Mouse (Mus musculus) lung, postnatal 36 days (tissue): ENCODE results near the gene Erbb2.

Experiments
- DNase-seq: peaks from one replicate; pipeline ENCODE4 v3.0.0; 2022; ENCODE audit warnings: mixed read lengths

Gene Erbb2

GRCm38 (mm10) chr11:98431743-98432502 is 19.7 kb downstream of the Erbb2 start:
- DNase-seq, result no peak

GRCm38 (mm10) chr11:98435723-98436122 is 23.5 kb downstream of the Erbb2 start:
- DNase-seq, result no peak

- DNase-seq, result no peak
Observed at GRCm38 (mm10) chr11:98437441-98437840, 25.2 kb downstream of the Erbb2 start.

- DNase-seq, result peak; percentile 94
Observed at GRCm38 (mm10) chr11:98438331-98439158, 26.3 kb downstream of the Erbb2 start, which contains the start of gene Mien1. Gene Mien1, minus strand, starts transcription at chr11:98438991.

- DNase-seq, result no peak
Observed at GRCm38 (mm10) chr11:98443688-98444087, 31.4 kb downstream of the Erbb2 start.

- peak; percentile 50 for DNase-seq
Observed at GRCm38 (mm10) chr11:98445238-98445637, 33.0 kb downstream of the Erbb2 start.

- DNase-seq, result peak; percentile 57
Observed at GRCm38 (mm10) chr11:98445679-98446078, 33.4 kb downstream of the Erbb2 start.

GRCm38 (mm10) chr11:98446213-98446561 is 33.9 kb downstream of the Erbb2 start, which contains the start of gene Grb7:
Gene Grb7, plus strand, starts transcription at chr11:98446394.
- no peak for DNase-seq

- peak; percentile 87 for DNase-seq
Observed at GRCm38 (mm10) chr11:98446562-98447474, 34.5 kb downstream of the Erbb2 start.

- no peak for DNase-seq
Observed at GRCm38 (mm10) chr11:98447475-98447834, 35.2 kb downstream of the Erbb2 start.

GRCm38 (mm10) chr11:98448191-98448790 is 36.0 kb downstream of the Erbb2 start:
- DNase-seq, result peak; percentile 63

- no peak for DNase-seq
Observed at GRCm38 (mm10) chr11:98449419-98449818, 37.1 kb downstream of the Erbb2 start.

- DNase-seq, result peak; percentile 37
Observed at GRCm38 (mm10) chr11:98449921-98450771, 37.9 kb downstream of the Erbb2 start.

- DNase-seq, result no peak
Observed at GRCm38 (mm10) chr11:98455484-98455883, 43.2 kb downstream of the Erbb2 start.

GRCm38 (mm10) chr11:98456545-98456944 is 44.3 kb downstream of the Erbb2 start:
- DNase-seq, result no peak

- no peak for DNase-seq
Observed at GRCm38 (mm10) chr11:98456945-98457344, 44.7 kb downstream of the Erbb2 start.

GRCm38 (mm10) chr11:98457367-98458120 is 45.3 kb downstream of the Erbb2 start:
- DNase-seq, result peak; percentile 92

GRCm38 (mm10) chr11:98458121-98458990 is 46.1 kb downstream of the Erbb2 start:
- no peak for DNase-seq

GRCm38 (mm10) chr11:98459071-98459741 is 46.9 kb downstream of the Erbb2 start:
- DNase-seq, result no peak
